Mouse (Mus musculus): ENCODE measurements around the gene Dmrt1.

GRCm38 (mm10) chr19:25610411-25611111 is 105.1 kb downstream of the Dmrt1 start:
- TF ChIP-seq CTCF (IDR thresholded peaks at IDR 0.05; ENCODE audit: extremely low read depth, insufficient read length, insufficient replicate concordance, low read depth, low read length) (no peak), POLR2A (IDR thresholded peaks at IDR 0.05; ENCODE audit: low read depth, low read length) (no peak)
